Mouse (Mus musculus): Measurements from ENCODE around the gene Esyt1. TPM values are rescaled to one million over a fixed set of nuclear protein-coding genes. Genes with fewer than 3 reads are reported as not detected.
"Not testable (repeated sequence)": the region's sequence is repeated elsewhere in the genome, so short reads cannot be mapped to it uniquely, and the experiment has no call there.

Esyt1 gene
- polyA plus RNA-seq, 1 experiment from 2014 or later: 24.4 TPM

DNA sequence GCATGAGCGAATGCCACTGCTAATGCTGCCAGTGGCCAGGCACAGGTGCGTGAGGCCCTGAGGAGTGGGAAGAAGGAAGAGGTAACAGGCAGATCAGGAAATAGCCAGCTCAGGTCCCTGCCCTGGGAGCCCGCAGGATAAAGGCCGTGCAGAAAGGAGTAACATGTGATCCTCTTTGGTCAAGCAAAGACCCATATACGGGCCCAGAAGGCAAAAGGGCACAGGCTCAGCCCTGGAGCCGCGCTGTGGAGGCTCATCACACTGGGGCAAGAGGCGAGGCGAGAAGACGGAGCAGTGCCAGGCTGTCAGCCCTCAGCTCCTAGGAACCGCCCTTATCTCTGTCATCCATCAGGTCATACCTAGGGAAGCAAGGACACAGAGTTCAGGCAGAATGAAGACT is 15.4 kb downstream of the Esyt1 start:
- no peak for ATAC-seq
- Histone ChIP-seq H3K27me3 (replicated peaks; ENCODE audit: control insufficient read depth, insufficient read depth, low read length) (no peaks in the 10 kb centered on the region), H3K9me3 (ENCODE audit: control insufficient read depth, low read length) (no peaks in the 10 kb centered on the region), H3K4me1 (ENCODE audit: control insufficient read depth, insufficient read depth, low read length) (peaks cover 4% of the 10 kb centered on the region; the same call in 1 of the 2 replicates), H3K4me3 (ENCODE audit: low read length) (no peak overlapping the region), H3K27ac (ENCODE audit: low read length) (no peak overlapping the region; the same call in 1 of the 2 replicates), H3K9ac (ENCODE audit: low read depth, low read length) (no peak overlapping the region), H3K4me2 (ENCODE audit: low read depth, low read length) (no peak overlapping the region), H3K36me3 (ENCODE audit: control insufficient read depth, insufficient read depth, low read length) (peaks cover 5% of the 10 kb centered on the region; the same call in 1 of the 2 replicates)
- WGBS: 84% methylated on average over 11 of the region's 11 CpGs

DNA sequence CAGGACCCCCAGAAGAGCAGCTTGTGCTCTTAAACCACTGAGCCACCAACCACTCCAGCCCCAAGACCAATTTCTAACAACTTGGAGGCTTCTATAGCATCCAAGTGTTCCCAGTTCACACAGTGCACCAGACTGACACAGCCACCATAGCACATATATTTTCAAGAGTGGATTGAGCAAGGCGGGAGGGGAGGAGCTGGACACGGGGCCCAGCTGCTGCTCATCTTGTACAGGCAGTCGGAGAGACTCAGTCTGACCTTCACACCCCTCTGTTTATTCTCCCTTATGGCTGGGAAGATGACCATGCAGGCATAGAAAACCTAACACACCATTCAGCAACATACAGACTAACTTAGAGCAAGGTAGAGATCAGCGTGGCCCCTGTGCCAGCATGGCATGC is 15.8 kb downstream of the Esyt1 start:
- H3K4me3 ChIP-seq (ENCODE audit: low read length): no peak overlapping the region
- no peak for ATAC-seq
- H3K36me3 ChIP-seq (ENCODE audit: control insufficient read depth, insufficient read depth, low read length): peaks cover 5% of the 10 kb centered on the region; the same call in 1 of the 2 replicates
- peaks cover 9% of the 10 kb centered on the region; the same call in 1 of the 2 replicates for H3K4me1 ChIP-seq (ENCODE audit: control insufficient read depth, insufficient read depth, low read length)
- H3K27me3 ChIP-seq (replicated peaks; ENCODE audit: control insufficient read depth, insufficient read depth, low read length): no peaks in the 10 kb centered on the region
- WGBS: 68% methylated on average over 4 of the region's 4 CpGs
- H3K9ac ChIP-seq (ENCODE audit: low read depth, low read length): no peak overlapping the region
- no peak overlapping the region for H3K4me2 ChIP-seq (ENCODE audit: low read depth, low read length)
- H3K27ac ChIP-seq (ENCODE audit: low read length): no peak overlapping the region; the same call in 1 of the 2 replicates
- H3K9me3 ChIP-seq (ENCODE audit: control insufficient read depth, low read length): no peaks in the 10 kb centered on the region

DNA sequence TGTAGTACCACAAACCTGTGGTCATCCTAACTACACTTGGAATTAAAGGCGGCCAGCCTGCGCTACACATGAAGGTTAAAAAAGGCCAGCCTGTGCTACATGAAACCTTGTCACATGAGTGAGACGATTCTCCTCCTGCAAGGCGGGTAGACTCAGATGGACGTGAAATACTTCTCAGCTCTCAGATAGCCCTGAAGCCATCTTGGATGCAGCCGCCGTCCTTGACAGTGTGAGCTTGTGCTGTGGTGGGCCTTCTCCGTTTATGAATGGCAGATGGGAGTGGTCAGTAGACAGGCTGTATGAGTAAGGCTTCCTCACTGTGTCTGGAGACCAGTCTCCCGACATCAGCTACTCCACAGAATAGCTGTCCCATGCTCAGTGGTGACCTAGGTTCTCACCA is 16.5 kb downstream of the Esyt1 start:
- no peaks in the 10 kb centered on the region for H3K27me3 ChIP-seq (replicated peaks; ENCODE audit: control insufficient read depth, insufficient read depth, low read length)
- H3K9me3 ChIP-seq (ENCODE audit: control insufficient read depth, low read length): no peaks in the 10 kb centered on the region
- ATAC-seq: no peak
- H3K4me2 ChIP-seq (ENCODE audit: low read depth, low read length): no peak overlapping the region
- H3K36me3 ChIP-seq (ENCODE audit: control insufficient read depth, insufficient read depth, low read length): peaks cover 5% of the 10 kb centered on the region; the same call in 1 of the 2 replicates
- no peak overlapping the region for H3K27ac ChIP-seq (ENCODE audit: low read length)
- H3K4me3 ChIP-seq (ENCODE audit: low read length): no peak overlapping the region
- H3K4me1 ChIP-seq (ENCODE audit: control insufficient read depth, insufficient read depth, low read length): peaks cover 13% of the 10 kb centered on the region; the same call in 1 of the 2 replicates
- no peak overlapping the region for H3K9ac ChIP-seq (ENCODE audit: low read depth, low read length)
- 85% methylated on average over 9 of the region's 9 CpGs for WGBS

DNA sequence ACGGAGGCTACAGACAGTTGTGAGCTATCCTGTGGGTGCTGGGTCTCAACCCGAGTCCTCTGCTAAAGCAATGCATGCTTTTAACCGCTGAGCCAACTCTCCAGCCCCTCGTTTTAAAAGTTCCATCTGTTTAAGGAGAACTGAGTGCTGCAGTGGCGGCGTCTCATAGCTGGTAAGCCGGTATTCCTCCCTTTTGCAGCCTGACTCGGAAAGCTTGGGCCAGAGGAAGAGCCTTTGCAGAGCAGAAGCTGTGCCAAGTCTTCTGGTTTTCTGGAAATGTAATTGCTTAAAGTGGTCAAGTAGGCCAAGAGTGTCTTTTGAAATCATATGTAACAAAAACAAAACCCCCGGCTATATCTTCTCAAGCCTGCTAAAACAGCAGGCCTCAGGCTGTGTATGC is 17.4 kb downstream of the Esyt1 start:
- H3K9ac ChIP-seq (ENCODE audit: low read depth, low read length): no peak overlapping the region
- H3K36me3 ChIP-seq (ENCODE audit: control insufficient read depth, insufficient read depth, low read length): peaks cover 5% of the 10 kb centered on the region; the same call in 1 of the 2 replicates
- no peak overlapping the region for H3K4me3 ChIP-seq (ENCODE audit: low read length)
- ATAC-seq: no peak
- H3K4me2 ChIP-seq (ENCODE audit: low read depth, low read length): no peak overlapping the region
- WGBS: 67% methylated on average over 9 of the region's 9 CpGs
- no peaks in the 10 kb centered on the region for H3K27me3 ChIP-seq (replicated peaks; ENCODE audit: control insufficient read depth, insufficient read depth, low read length)
- H3K9me3 ChIP-seq (ENCODE audit: control insufficient read depth, low read length): no peaks in the 10 kb centered on the region
- peaks cover 13% of the 10 kb centered on the region; the same call in 1 of the 2 replicates for H3K4me1 ChIP-seq (ENCODE audit: control insufficient read depth, insufficient read depth, low read length)
- H3K27ac ChIP-seq (ENCODE audit: low read length): no peak overlapping the region

DNA sequence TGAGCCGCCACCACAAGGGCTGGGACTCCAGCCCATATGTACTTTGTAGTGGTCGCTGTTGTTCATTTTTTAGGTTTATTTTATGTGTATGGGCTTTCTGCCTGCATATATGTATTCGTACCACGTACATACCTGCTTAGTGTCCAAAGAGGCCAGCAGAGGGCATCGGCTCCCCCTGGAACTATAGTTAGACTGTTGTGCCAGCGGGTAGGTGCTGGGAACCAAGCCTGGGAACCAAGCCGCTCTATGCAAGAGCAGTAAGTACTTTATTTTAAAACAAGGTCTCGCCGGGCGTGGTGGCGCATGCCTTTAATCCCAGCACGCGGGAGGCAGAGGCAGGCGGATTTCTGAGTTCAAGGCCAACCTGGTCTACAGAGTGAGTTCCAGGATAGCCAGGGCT is 19.7 kb downstream of the Esyt1 start:
- Histone ChIP-seq H3K4me3 (ENCODE audit: low read length) (no peak overlapping the region), H3K4me1 (ENCODE audit: control insufficient read depth, insufficient read depth, low read length) (peaks cover 16% of the 10 kb centered on the region; the same call in 1 of the 2 replicates), H3K27me3 (replicated peaks; ENCODE audit: control insufficient read depth, insufficient read depth, low read length) (no peaks in the 10 kb centered on the region), H3K4me2 (ENCODE audit: low read depth, low read length) (no peak overlapping the region), H3K36me3 (ENCODE audit: control insufficient read depth, insufficient read depth, low read length) (peaks cover 5% of the 10 kb centered on the region; the same call in 1 of the 2 replicates), H3K9me3 (ENCODE audit: control insufficient read depth, low read length) (no peaks in the 10 kb centered on the region), H3K9ac (ENCODE audit: low read depth, low read length) (no peak overlapping the region), H3K27ac (ENCODE audit: low read length) (no peak overlapping the region)
- ATAC-seq: no peak
- WGBS: 91% methylated on average over 14 of the region's 14 CpGs

DNA sequence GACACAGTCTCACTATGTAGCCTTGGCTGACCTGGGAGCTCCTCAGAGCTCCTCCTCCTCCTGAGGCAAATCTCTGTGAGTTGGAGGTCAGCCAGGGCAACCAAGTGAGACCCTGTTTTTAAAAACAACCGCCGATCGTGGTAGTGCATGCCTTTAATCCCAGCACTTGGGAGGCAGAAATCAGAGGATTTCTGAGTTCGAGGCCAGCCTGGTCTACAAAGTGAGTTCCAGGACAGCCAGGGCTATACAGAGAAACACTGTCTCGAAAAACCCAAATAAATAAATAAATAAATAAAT is 20.4 kb downstream of the Esyt1 start:
- not testable (repeated sequence) for H3K9ac ChIP-seq (ENCODE audit: low read depth, low read length); H3K27me3 ChIP-seq (replicated peaks; ENCODE audit: control insufficient read depth, insufficient read depth, low read length); H3K4me2 ChIP-seq (ENCODE audit: low read depth, low read length); H3K9me3 ChIP-seq (ENCODE audit: control insufficient read depth, low read length); H3K27ac ChIP-seq (ENCODE audit: low read length); H3K4me3 ChIP-seq (ENCODE audit: low read length); ATAC-seq; H3K36me3 ChIP-seq (ENCODE audit: control insufficient read depth, insufficient read depth, low read length)
- WGBS: 85% methylated on average over 5 of the region's 5 CpGs
- H3K4me1 ChIP-seq (ENCODE audit: control insufficient read depth, insufficient read depth, low read length): peaks cover 16% of the 10 kb centered on the region; the same call in 1 of the 2 replicates

DNA sequence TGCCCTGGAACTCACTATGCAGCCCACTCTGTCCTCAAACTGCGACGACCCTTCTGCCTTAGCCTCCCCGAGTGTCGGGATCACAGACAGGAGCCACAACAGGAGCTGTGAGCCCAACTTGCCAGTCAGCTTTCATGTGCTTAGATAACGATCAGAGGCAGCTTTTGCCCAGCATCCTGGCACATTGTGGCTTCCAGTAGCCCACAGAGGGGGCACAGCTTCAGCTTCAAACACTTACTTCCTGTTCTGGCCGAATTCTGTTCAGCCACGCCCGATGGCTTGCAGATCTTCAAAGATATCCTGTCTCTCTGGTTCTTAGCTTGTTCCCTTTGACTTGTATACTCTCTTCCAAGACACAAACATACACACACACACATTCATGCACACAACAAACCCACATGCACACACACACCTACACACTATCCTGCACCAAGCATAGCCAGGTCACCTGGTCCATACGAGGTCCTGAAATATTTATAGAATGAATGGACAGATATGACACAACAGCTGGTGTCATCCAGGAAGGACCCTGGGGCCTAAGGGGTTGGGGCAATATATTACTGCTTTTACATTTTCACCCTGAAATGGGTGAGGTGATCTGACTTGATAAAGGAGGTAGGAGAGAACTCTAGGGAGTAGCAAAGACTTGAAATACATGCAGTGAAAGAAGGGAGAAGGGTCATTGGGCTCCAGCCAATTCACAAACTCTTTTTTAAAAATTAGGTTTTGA is 20.9 kb downstream of the Esyt1 start:
- Histone ChIP-seq H3K4me1 (ENCODE audit: control insufficient read depth, insufficient read depth, low read length) (peaks cover 16% of the 10 kb centered on the region; the same call in 1 of the 2 replicates), H3K27me3 (replicated peaks; ENCODE audit: control insufficient read depth, insufficient read depth, low read length) (no peaks in the 10 kb centered on the region), H3K9ac (ENCODE audit: low read depth, low read length) (0 out of 2 replicates have a peak overlapping the region, but pooled peaks have one; percentile 20), H3K9me3 (ENCODE audit: control insufficient read depth, low read length) (no peaks in the 10 kb centered on the region), H3K4me3 (ENCODE audit: low read length) (no peak overlapping the region), H3K27ac (ENCODE audit: low read length) (no peak overlapping the region), H3K4me2 (ENCODE audit: low read depth, low read length) (no peak overlapping the region), H3K36me3 (ENCODE audit: control insufficient read depth, insufficient read depth, low read length) (no peaks in the 10 kb centered on the region)
- ATAC-seq: 0 out of 2 replicates have a peak, but pooled peaks have one; percentile 21
- 64% methylated on average over 9 of the region's 9 CpGs for WGBS

DNA sequence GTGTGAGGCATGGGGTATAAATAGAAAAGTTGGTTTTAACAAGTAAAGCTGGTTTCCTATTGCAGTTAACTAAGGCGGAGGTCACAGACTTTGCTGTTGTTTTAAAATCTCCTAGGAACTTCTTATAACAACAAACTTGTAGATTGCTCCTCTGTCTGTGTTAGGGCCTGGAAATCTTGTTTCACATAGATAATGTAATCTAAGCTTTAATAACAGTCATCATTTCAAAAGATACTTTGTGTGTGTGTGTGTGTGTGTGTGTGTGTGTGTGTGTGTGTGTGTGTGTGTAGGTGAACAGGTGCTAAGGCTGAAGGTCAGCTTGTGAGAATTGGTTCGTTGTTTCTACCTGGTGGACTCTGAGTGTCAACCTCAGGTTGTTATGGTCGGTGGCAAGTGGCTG is 21.7 kb downstream of the Esyt1 start:
- Histone ChIP-seq H3K9me3 (ENCODE audit: control insufficient read depth, low read length) (no peaks in the 10 kb centered on the region), H3K27ac (ENCODE audit: low read length) (no peak overlapping the region), H3K9ac (ENCODE audit: low read depth, low read length) (no peak overlapping the region), H3K4me1 (ENCODE audit: control insufficient read depth, insufficient read depth, low read length) (peaks cover 16% of the 10 kb centered on the region; the same call in 1 of the 2 replicates), H3K4me3 (ENCODE audit: low read length) (no peak overlapping the region), H3K4me2 (ENCODE audit: low read depth, low read length) (no peak overlapping the region), H3K27me3 (replicated peaks; ENCODE audit: control insufficient read depth, insufficient read depth, low read length) (no peaks in the 10 kb centered on the region), H3K36me3 (ENCODE audit: control insufficient read depth, insufficient read depth, low read length) (no peaks in the 10 kb centered on the region)
- 57% methylated on average over 3 of the region's 3 CpGs for WGBS
- no peak for ATAC-seq

DNA sequence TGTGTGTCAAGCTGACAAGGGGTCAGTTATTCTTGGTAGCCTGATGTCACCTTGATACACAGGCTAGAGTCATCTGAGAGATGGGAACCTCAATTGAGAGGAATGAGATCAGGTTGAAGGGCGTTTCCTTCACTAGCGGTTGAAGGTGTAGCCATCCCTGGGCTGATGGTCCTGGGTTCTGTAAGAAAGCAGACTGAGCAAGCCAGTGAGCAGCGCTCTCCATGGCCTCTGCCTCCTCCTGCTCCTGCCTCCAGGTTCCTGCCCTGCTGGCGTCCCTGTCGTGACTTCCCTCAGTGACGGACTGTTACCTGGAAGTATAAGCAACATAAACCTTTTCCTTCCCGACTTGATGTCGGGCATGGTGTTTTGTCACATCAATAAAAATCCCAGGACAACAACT is 22.1 kb downstream of the Esyt1 start:
- Histone ChIP-seq H3K36me3 (ENCODE audit: control insufficient read depth, insufficient read depth, low read length) (no peaks in the 10 kb centered on the region), H3K4me1 (ENCODE audit: control insufficient read depth, insufficient read depth, low read length) (peaks cover 16% of the 10 kb centered on the region; the same call in 1 of the 2 replicates), H3K9me3 (ENCODE audit: control insufficient read depth, low read length) (no peaks in the 10 kb centered on the region), H3K4me3 (ENCODE audit: low read length) (no peak overlapping the region), H3K9ac (ENCODE audit: low read depth, low read length) (no peak overlapping the region), H3K4me2 (ENCODE audit: low read depth, low read length) (no peak overlapping the region), H3K27ac (ENCODE audit: low read length) (no peak overlapping the region), H3K27me3 (replicated peaks; ENCODE audit: control insufficient read depth, insufficient read depth, low read length) (no peaks in the 10 kb centered on the region)
- no peak for ATAC-seq
- WGBS: 82% methylated on average over 8 of the region's 8 CpGs
